Mouse (Mus musculus) olfactory bulb, adult 2 months (tissue): Measurements from ENCODE around the gene Plaur. TPM values are rescaled to one million over a fixed set of nuclear protein-coding genes. Genes with fewer than 3 reads are reported as not detected.
"Not testable (repeated sequence)": the region's sequence is repeated elsewhere in the genome, so short reads cannot be mapped to it uniquely, and the experiment has no call there.

Source experiments
- H3K27ac ChIP-seq: fragments of 200-500 bp; 2 replicates; pipeline ENCODE4 v1.5.1; 2012; ENCODE audit warnings: low read depth, low read length; ENCODE audit not compliant: insufficient read depth
- H3K4me1 ChIP-seq: fragments of 200-500 bp; 2 replicates; pipeline ENCODE4 v1.6.1; 2012; ENCODE audit warnings: low read length; ENCODE audit not compliant: control insufficient read depth, insufficient read depth
- H3K4me3 ChIP-seq: fragments of 200-500 bp; 2 replicates; pipeline ENCODE4 v1.5.1; 2012; ENCODE audit warnings: mild to moderate bottlenecking, low read depth, low read length, moderate library complexity; ENCODE audit not compliant: insufficient read depth
- CTCF ChIP-seq: fragments of 200-500 bp; IDR thresholded peaks from 2 replicates; pipeline ENCODE4 v1.5.1; 2012; ENCODE audit warnings: low read depth, mild to moderate bottlenecking, low read length, moderate library complexity; ENCODE audit not compliant: insufficient read depth
- POLR2A ChIP-seq: fragments of 200-500 bp; IDR thresholded peaks from 2 replicates; pipeline ENCODE4 v1.6.1; 2012; ENCODE audit warnings: mild to moderate bottlenecking, low read depth, low read length, moderate library complexity; ENCODE audit not compliant: insufficient read depth
- WGBS: fragments of 180-500 bp; shearing (Covaris S2); methylation state at CpG from one replicate; pipeline ENCODE4 v1.1.7; 2018; 5-methylcytosine and 5-hydroxymethylcytosine counted together
- polyA plus RNA-seq: library from polyadenylated mRNA; stranded (reverse); fragments of >200 nt; gene quantifications from 2 replicates; pipeline ENCODE4 v1.2.4, GENCODE M21; 2012; ENCODE audit warnings: low replicate concordance; ENCODE audit not compliant: missing spikeins, insufficient read depth, insufficient read length

The Plaur gene
- polyA plus RNA-seq, 1 experiment, result not detected

DNA sequence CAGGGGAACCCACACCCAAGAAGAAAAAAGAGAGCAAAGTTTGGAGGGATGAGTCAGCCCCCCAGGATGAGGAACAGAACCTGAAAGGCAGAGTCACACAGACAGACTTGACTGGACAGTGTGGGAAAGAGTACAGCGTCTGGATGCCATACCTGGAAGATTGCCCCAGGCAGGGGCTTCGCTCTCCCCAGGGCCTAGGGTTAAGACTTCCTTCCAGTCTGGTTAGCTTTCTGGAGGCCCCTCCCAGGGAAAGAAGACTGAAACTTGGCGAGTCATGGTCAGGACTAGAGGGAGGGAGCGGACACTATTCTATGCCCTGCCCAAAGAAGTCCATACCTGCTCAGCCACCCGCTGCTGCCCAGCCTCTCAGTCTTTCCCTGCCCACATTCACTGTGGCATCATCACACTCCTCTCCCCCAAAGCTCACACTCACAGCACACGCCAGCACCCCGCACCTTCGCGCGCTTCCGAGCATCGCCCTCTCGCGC, 18.7 kb downstream of the Plaur start:
- Histone ChIP-seq H3K27ac (peak overlapping the region; percentile 64), H3K4me3 (peak overlapping the region; percentile 64), H3K4me1 (peaks cover 26% of the 10 kb centered on the region)
- WGBS, result 8% methylated on average over 14 of the region's 14 CpGs
- TF ChIP-seq CTCF, result no peak
- TF ChIP-seq POLR2A, result no peak

DNA sequence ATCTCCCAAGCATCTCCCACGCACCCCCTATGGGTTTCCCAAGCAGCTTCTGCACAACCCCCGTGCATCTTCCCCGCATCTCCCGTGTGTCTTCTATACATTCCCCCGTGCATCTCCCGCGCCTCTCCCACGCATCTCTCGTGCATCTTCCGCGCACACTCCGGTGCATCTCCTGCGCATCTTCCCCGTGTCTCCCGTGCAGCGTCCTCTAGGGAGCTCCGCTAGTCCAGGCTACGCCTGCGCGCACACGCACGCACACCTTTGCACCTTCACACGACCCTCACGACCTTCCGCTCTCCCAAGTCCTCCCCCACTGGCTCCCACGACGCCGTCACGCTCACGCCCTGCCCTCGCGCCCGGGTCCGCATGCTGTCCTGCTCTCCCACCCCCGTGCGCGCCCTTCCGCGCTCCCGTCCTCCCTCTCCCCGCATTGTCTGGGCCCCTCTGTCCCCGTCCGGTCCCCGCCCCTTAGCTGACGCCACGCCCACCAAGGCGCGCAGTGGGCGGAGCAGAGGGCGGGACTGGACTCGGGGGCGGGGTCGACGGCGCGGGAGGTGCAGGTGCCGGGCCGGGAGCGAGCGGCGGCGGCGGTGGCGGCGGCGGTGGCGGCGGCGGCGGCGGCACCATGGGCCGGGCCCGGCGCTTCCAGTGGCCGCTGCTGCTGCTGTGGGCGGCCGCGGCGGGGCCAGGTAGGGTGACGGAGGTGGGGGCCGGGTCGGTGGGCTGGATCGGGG, 19.4 kb downstream of the Plaur start, which contains the start of gene Cadm4:
Gene Cadm4, plus strand, starts transcription at position 550 of the 734 bp plus-strand sequence.
- peaks cover 30% of the 10 kb centered on the region for H3K4me1 ChIP-seq
- WGBS, result 3% methylated on average over 83 of the region's 83 CpGs
- TF ChIP-seq CTCF (no peak), POLR2A (peak; percentile 89)
- peak within 1 kb of the TSS; percentile 64 for H3K4me3 ChIP-seq
- peak within 1 kb of the TSS; percentile 66 for H3K27ac ChIP-seq

DNA sequence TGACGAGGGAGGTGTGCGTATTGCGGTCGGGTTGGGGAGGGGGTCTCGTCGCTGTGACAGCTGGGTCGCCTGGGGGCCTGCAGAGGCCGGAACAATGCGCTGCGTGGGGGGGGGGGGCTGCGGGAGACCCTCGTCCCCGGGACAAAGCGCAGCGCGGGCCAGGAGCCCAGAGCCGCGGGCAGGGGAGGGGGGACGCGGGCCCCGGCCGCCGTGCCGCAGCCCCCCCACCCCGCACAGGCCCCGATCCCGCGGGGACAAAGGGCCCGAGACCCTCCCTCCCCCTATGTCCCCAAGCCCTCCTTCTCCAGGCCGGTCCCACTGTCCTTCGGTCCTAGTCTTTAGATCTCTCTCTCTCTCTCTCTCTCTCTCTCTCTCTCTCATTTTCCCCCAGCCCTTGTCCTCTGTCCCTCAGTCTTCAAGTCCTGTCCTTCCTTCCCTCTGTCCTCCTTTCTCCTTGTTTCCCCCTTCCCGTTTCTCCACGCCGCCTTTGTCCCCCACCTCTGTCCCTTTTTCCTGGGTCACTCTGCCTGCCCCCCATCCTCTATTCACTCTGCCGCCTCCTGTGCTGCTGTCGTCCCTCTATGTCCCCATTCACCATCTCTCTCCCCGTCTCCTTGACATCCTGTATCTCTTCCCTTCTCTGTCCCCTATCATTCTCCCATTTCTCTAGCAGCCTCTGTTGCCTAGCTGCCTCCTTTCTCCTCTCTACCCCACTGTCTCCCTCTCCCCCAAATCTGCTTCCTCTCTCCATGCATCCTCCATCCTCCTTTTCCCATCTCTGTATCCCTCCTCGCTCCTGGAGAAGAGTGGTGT, 20.1 kb downstream of the Plaur start:
- Histone ChIP-seq H3K4me1 (peaks cover 36% of the 10 kb centered on the region), H3K4me3 (peak overlapping the region; percentile 64), H3K27ac (peak overlapping the region; percentile 66)
- TF ChIP-seq CTCF, result no peak
- TF ChIP-seq POLR2A, result no peak
- WGBS, result 4% methylated on average over 18 of the region's 38 CpGs

DNA sequence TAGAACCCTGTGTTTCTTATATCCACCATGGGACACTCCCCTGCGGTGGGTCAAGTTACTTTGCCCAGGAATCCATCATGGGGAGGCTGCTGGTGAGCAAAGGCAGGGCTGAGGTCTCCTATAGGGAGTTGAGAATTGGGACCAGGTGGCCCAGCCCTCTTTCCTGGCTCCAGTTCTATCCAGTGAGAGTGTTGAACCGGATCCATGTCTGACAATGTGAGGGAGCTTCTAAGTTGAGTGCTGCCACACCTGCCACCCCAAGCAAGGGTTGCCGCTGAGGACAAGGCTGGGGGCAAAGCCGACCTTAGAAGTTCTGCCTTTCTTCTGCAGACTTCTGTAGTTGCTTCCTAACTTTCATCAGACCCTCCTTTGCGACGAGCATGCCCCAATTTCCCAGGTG, 21.0 kb downstream of the Plaur start:
- not testable (repeated sequence) for H3K27ac ChIP-seq
- H3K4me3 ChIP-seq, result peak overlapping the region; percentile 64; the same call in 1 of the 2 replicates
- H3K4me1 ChIP-seq, result peaks cover 42% of the 10 kb centered on the region
- WGBS, result 50% methylated on average over 6 of the region's 6 CpGs

DNA sequence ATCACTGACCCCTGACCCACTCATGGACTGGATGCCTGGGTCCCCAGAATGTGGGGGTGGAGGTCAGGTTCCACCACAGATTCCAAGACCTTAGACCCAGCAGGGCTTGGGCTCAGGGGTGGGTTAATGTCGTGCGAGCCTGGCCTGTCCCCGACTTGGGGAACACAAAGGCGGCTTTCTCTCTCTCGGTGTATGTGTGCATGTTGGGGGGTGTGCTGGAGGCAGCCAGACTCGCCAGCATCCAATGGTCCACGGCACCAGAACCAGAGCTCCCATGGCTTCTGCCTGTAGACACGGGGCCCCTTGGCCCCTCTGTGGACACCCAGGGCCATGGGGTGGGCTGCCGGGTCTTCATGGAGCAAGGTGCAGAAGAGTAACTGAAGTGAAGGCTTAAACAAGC, 23.2 kb downstream of the Plaur start:
- Histone ChIP-seq H3K4me1 (peaks cover 41% of the 10 kb centered on the region), H3K27ac (peak overlapping the region; percentile 94), H3K4me3 (peak overlapping the region; percentile 42)
- WGBS, result 23% methylated on average over 9 of the region's 9 CpGs
- no peak for TF ChIP-seq POLR2A
- no peak for TF ChIP-seq CTCF

DNA sequence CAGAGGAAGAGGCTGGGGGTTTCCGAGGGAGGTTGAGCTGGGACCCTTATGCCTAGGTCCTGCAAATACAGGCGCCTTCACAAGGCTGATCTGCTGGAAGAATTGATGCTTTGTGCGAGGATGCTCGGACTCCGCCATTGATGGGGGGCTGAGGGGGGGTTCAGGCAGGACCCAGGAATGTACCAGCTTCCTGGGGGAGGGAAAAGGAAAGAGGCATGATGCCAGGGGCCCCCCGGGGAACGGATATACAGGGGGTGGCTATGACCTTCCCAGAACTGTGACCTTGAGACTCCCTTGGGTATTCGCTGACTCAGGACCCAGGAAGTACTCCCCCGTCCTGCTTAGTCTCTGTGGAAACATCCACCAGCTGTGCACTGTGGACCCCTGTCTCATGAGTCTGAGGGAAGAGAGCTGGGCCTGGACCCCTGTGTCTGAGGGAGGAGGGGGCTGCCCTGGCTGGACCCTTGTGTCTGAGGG, 24.4 kb downstream of the Plaur start:
- TF ChIP-seq POLR2A, result no peak
- TF ChIP-seq CTCF, result no peak
- 12% methylated on average over 9 of the region's 9 CpGs for WGBS
- Histone ChIP-seq H3K27ac (peak overlapping the region; percentile 94), H3K4me1 (peaks cover 33% of the 10 kb centered on the region), H3K4me3 (peak overlapping the region; percentile 42)

DNA sequence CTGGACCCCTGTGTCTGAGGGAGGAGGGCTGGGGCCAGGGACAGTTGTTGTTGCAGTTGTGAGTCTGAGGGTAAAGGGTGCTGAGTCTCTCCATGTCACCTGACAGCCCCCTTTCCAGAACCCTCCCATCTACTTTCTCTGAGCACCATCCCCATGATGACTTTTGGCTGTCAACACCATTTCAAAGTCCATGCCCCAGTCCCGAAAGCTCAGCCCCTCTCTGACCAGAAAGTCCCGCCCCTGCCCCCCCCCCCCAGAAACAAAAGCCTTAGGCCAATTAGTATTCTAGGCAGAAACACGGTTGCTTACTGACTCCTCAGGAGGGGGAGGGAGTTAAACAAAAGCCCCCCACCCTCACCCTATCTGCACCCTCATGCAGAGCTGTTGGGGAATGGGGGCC, 25.1 kb downstream of the Plaur start:
- WGBS, result 10% methylated on average over 3 of the region's 3 CpGs
- peak overlapping the region; percentile 94 for H3K27ac ChIP-seq
- TF ChIP-seq CTCF, result no peak
- TF ChIP-seq POLR2A, result no peak
- H3K4me1 ChIP-seq, result peaks cover 33% of the 10 kb centered on the region
- peak overlapping the region; percentile 42 for H3K4me3 ChIP-seq

DNA sequence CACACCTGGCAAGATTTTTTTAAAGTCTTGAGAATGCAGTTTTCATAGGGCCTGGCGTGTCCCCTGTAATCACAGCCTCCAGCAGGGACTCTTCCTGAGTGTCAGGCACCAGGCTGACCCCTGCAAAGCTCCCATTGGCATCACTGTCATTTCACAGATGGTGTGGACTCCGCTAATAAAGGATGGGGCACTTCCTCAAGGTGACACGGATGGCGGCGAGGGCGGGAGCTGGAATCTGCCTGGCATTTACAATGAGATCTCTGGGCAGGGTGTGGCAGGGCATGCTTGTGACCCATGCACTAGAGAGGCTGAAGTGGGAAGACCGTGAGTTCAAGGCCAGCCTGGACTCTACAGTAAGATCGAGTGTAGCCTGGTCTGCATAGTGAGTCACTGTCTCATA, 26.0 kb downstream of the Plaur start:
- WGBS, result 75% methylated on average over 8 of the region's 8 CpGs
- peak overlapping the region; percentile 41; the same call in 1 of the 2 replicates for H3K27ac ChIP-seq

DNA sequence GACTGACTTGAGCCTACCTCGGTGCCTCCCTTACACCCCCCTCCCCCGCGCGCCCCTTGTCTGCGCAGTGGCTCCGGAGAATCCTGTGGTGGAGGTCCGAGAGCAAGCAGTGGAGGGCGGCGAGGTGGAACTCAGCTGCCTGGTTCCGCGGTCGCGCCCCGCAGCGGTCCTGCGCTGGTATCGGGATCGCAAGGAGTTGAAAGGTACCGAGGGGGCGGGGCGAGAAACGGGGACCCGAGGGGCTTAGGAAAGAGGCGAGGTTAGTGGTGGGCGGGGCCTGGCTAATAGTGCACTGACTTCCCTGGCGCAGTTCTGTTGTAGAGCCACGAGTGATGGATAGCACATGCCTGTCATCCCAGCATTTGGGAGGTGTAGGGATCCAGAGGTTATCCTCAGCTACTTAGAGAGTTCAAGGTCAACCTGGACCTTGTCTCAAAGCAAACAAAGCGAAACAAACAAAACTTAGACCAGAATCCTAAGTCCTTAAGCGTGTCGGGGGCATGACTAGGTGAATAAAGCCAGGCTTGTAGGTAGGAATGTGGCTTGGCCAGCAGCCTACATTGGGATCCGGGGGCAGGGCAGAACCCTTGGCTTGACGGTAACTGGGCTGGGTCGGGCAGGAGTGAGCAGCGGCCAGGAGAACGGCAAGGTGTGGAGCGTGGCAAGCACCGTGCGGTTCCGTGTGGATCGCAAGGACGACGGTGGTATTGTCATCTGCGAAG, 37.7 kb downstream of the Plaur start:
- Histone ChIP-seq H3K4me3 (no peak overlapping the region), H3K27ac (no peak overlapping the region), H3K4me1 (peaks cover 9% of the 10 kb centered on the region)
- 54% methylated on average over 43 of the region's 43 CpGs for WGBS
- TF ChIP-seq CTCF (no peak), POLR2A (no peak)

More for the DNA sequence above, 26.0 kb downstream of the Plaur start:
- peaks cover 31% of the 10 kb centered on the region for H3K4me1 ChIP-seq
- TF ChIP-seq CTCF, result no peak
- H3K4me3 ChIP-seq, result no peak overlapping the region
